Mouse (Mus musculus): Measurements from ENCODE around the gene Zdhhc21. TPM values are rescaled to one million over a fixed set of nuclear protein-coding genes. Genes with fewer than 3 reads are reported as not detected.

Gene Zdhhc21
- polyA plus RNA-seq, 1 experiment from 2014 or later: 9.0 TPM

DNA sequence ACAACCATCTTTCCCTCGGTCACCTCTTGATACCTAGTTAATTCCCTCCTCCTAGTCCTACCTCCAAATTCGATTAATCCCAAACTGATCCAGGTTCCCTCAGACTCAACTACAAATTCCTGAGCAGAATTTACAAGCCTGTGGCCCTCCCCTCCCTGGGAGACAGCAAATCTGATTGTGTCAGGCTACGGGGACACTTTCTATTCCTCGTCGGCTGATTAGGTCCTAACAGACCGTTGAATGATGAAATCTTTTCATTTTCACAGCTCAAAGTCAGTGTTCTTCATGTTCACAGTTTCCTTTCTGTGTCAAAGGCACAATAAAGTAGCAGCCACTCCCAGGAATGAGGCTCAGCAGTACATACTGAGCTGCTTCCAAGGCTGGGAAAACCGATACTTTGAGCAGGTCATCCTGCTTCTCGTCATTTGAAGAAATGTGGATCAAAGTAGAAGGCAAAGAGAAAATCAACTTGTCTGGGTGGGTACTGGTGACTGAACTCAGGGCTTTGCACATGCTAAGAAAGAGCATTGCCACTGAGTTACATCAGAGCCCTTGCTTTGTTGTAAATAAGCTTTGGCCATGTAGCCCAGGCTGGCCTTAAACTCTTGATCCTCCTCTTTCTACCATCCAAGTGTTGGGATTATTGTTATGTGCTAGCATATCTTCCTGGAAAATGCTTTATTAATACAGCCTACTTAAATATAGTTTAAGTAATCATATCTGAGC is 5.4 kb upstream of the Zdhhc21 start:
- no peaks in the 10 kb centered on the region for H3K27me3 ChIP-seq
- ATAC-seq (no peak), DNase-seq (ENCODE audit: low read depth, low spot score) (no peak)
- no peak for TF ChIP-seq CTCF (IDR thresholded peaks at IDR 0.05)
- in situ Hi-C loops (cut with MboI; ENCODE audit: low pct_unique_long_range_greater_than_20kb): loop anchor here (5.0 kb wide), 1 partner anchor 52 kb away; no protein-coding TSS in a partner anchor
- CTCF ChIA-PET: no interaction called here
- POLR2A ChIA-PET: no interaction called here

DNA sequence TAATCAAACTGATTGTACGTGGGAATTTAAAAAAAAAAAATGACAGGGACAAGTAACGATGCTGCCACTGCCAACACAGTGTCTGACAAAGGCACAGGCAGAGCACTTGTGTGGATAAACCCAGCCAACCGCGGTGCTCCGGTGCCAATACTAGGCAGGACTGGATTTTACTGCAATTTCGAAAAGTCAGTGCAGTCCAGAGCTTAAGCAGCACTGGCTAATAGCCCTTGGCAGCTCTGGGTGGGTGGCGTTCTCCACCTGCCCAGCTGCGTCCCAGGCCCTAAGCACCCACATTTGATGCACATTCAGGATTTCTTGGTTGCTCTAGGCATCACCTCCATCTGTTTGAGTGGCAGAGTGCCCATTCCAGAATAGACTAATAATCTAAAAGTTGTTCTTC is 3.6 kb upstream of the Zdhhc21 start:
- POLR2A ChIA-PET: no interaction called here

DNA sequence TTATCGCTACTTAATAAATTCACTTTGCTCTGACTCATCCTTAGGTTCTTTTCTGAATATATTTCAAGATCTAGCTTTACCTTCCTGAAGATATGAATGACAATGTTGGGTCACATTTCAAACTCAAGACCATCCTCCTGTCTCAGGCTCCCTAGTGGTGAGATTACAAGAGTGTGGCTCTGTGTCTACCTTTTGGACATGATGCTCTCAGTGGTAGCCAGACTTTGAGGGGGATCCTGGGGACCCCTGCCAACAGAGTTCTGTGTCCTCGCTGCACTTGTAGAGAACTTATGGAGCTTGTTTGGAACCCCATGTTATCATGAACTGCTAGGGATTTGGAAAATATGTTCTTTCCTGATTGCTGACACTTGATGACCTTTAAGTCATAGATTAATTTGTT is 1.7 kb upstream of the Zdhhc21 start:
- in situ Hi-C loops (cut with MboI; ENCODE audit: low pct_unique_long_range_greater_than_20kb): no loop called here
- ChIA-PET CTCF (interaction anchor here (1.6 kb wide), 1 partner anchor 18 kb away, joined by 3 read pairs; no protein-coding TSS in a partner anchor), POLR2A (no interaction called here)

More for the DNA sequence above, 3.6 kb upstream of the Zdhhc21 start:
- DNase-seq (ENCODE audit: low read depth, low spot score) (no peak), ATAC-seq (no peak)
- no peaks in the 10 kb centered on the region for H3K27me3 ChIP-seq
- CTCF ChIA-PET: interaction anchor here (1.6 kb wide), 1 partner anchor 16 kb away, joined by 3 read pairs; no protein-coding TSS in a partner anchor
- in situ Hi-C loops (cut with MboI; ENCODE audit: low pct_unique_long_range_greater_than_20kb): no loop called here
- no peak for TF ChIP-seq CTCF (IDR thresholded peaks at IDR 0.05)

DNA sequence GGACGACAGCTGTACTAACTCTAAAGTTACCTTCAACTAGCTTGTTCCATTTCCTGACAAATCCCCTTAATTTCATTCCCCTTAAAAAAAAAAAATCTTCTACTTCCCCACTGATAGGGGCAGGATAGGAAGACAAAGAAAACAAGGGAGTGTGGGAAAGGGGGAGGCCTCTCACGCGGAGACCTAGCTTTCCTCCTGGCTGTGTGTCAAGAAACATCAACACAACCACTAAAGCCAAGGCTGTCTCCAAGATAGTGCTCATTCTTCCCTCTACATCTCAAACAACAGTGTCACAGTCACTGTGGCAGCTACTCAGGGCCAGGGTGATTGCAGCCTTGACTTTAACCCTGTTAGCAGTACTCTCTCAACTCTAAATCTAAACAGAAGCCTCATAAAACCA is 808 bp upstream of the Zdhhc21 start:
- no peak for TF ChIP-seq CTCF (IDR thresholded peaks at IDR 0.05)
- no peaks in the 10 kb centered on the region for H3K27me3 ChIP-seq
- ChIA-PET CTCF (no interaction called here), POLR2A (no interaction called here)
- no peak for DNase-seq (ENCODE audit: low read depth, low spot score)
- no peak for ATAC-seq
- in situ Hi-C loops (cut with MboI; ENCODE audit: low pct_unique_long_range_greater_than_20kb): no loop called here

More for the DNA sequence above, 1.7 kb upstream of the Zdhhc21 start:
- ATAC-seq (no peak), DNase-seq (ENCODE audit: low read depth, low spot score) (no peak)
- H3K27me3 ChIP-seq: no peaks in the 10 kb centered on the region
- no peak for TF ChIP-seq CTCF (IDR thresholded peaks at IDR 0.05)

DNA sequence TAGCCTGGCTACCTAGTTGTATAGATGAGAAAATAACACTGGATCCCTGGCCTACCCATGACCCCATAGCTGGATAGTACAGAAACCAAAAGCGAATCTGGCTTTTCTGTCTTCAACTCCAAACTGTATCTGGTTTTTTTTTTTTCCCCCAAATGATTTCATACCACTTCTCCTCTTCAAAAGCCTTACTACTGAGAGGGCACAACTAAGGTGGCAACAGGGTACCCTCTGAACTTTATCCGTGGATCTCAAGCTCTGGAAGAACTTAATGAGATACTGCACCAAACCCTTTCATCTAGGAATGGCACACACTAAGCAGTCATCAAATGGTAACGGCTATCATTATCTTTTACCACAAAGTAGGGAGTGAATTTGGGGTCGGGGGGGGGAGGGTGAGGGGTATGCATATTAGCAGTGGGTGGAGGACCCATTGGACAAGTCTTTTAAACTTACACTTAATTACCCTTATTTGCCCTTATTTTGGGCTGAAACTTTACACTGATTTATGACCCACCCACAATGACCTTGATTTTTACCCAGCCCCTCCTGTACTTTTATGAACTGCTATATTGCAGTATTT is 1.2 kb downstream of the Zdhhc21 start:
- DNase-seq (ENCODE audit: low read depth, low spot score) (no peak), ATAC-seq (no peak)
- in situ Hi-C loops (cut with MboI; ENCODE audit: low pct_unique_long_range_greater_than_20kb): no loop called here
- CTCF ChIA-PET: no interaction called here
- no peak for TF ChIP-seq CTCF (IDR thresholded peaks at IDR 0.05)
- no peaks in the 10 kb centered on the region for H3K27me3 ChIP-seq
- POLR2A ChIA-PET: interaction anchor here (1.4 kb wide), 1 partner anchor 92 kb away, joined by 3 read pairs; no protein-coding TSS in a partner anchor

DNA sequence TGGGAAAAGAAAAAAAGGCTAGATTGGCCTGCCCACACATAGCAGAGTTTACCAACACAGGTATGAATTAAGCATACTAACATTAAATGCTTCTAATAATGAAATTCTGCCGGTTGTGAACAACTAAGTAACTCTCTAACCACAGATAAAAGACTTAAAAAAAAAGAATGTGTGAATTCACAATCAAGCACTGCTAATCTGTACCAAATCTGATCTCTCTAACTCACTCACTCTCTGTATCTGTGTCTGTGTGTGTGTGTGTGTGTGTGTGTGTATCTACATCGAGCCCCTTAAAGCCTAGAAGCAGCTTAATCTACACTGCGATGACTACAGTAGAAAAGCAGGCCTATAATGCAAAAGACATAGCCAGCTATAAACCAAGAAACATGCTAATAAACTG is 2.8 kb downstream of the Zdhhc21 start:
- DNase-seq (ENCODE audit: low read depth, low spot score) (no peak), ATAC-seq (no peak)
- no peaks in the 10 kb centered on the region for H3K27me3 ChIP-seq
- in situ Hi-C loops (cut with MboI; ENCODE audit: low pct_unique_long_range_greater_than_20kb): no loop called here
- ChIA-PET CTCF (interaction anchor here (1.0 kb wide), 1 partner anchor 145 kb away, joined by 3 read pairs; no protein-coding TSS in a partner anchor), POLR2A (no interaction called here)
- no peak for TF ChIP-seq CTCF (IDR thresholded peaks at IDR 0.05)

DNA sequence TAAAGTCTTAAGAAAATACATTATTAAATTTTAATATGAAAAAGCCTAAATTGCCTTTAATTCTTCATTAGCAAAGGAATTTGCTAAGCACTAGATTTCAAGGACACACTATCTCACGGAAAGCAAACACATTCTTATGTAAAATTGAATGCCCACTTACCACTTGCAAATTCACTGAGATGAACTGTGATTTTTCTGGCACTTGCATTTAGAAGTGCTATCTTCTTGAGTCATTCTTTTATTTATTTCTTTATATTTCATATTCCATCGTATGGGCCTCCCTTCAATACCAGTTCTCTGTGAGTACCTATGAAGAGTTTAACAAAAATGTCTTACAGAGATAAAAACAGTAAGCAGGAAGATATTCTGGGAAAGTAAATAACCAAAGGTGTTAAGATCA is 5.9 kb downstream of the Zdhhc21 start:
- no peak for ATAC-seq
- no peak for TF ChIP-seq CTCF (IDR thresholded peaks at IDR 0.05)
- ChIA-PET POLR2A (no interaction called here), CTCF (no interaction called here)
- H3K27me3 ChIP-seq: no peaks in the 10 kb centered on the region
- DNase-seq (ENCODE audit: low read depth, low spot score): no peak
- in situ Hi-C loops (cut with MboI; ENCODE audit: low pct_unique_long_range_greater_than_20kb): no loop called here

DNA sequence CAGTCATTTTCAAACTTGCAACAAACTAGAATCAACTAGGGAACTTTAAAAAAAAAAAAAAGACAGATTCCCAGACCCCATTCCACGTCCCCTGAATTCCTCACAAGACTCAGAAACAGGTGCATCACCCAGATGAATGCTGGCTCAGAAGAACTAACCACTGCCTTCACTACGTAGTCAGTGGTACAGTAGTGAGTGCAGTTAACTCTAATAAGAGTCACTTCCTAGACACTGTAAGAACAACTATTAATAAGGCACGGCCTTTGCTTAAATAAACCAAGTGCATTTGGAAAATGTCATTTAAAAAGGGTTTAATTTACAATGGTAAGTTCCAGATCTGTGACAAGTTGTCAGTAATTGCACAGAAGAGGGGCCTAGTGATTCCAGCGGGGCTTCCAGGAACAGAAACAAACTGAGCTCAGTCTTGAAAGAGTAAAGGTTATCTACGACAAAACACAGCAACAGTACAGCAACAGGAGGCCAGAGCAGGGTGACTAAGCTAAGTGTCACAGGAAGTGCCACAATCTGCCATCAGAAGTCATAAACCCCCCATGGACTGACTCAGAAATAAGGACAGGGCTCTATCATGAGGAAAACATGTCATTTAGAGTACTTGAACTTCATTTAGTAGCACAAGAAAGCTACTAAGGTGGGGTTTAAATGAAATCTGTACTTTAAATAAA is 11.1 kb downstream of the Zdhhc21 start:
- ChIA-PET CTCF (no interaction called here), POLR2A (interaction anchor here (0.9 kb wide), 1 partner anchor 569 kb away, joined by 3 read pairs; the partner anchor contains the start of gene Snapc3)
- ATAC-seq (no peak), DNase-seq (ENCODE audit: low read depth, low spot score) (no peak)
- H3K27me3 ChIP-seq: no peaks in the 10 kb centered on the region
- no peak for TF ChIP-seq CTCF (IDR thresholded peaks at IDR 0.05)
- in situ Hi-C loops (cut with MboI; ENCODE audit: low pct_unique_long_range_greater_than_20kb): loop anchor here (5.0 to 25.0 kb wide), 3 partner anchors 84 to 1286 kb away; no protein-coding TSS in a partner anchor

DNA sequence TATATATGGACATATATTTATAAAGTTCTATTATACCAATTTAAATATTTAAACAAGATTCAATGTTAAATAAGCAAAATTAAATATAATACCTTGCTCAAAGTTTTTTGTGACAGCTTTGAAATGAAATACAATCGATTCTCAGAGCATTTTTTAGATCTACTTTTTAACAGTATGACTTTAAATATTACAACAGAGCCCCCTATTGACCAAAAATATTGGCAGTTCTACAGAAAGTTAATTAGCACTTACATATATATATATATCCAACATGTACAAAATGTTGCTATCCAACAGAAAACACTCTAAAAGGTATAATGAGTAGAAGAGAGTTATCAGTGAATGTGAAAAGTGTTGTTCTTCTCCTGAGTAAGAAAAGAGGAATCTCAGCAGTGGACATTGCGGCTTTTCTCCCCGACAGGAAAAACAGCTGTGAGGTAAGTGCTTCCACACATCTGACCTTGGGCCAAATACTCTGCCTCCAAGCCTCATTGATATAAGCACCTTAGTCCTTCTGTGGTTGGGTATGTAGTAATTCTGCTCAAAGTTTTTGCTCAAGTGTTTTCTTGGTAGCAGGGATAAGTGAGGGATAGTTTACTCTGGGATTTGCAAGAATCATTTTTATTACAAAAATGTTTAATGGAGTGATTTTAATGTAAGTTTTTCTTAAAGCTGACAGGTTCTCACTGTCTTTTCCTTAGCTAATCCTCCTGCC is 22.1 kb downstream of the Zdhhc21 start:
- in situ Hi-C loops (cut with MboI; ENCODE audit: low pct_unique_long_range_greater_than_20kb): loop anchor here (10.0 to 25.0 kb wide), 3 partner anchors 193 to 1275 kb away; no protein-coding TSS in a partner anchor
- no peaks in the 10 kb centered on the region for H3K27me3 ChIP-seq
- ChIA-PET POLR2A (no interaction called here), CTCF (interaction anchor here (1.1 kb wide), 1 partner anchor 9 kb away, joined by 3 read pairs; no protein-coding TSS in a partner anchor)
- TF ChIP-seq CTCF (IDR thresholded peaks at IDR 0.05): no peak
- ATAC-seq: no peak
- no peak for DNase-seq (ENCODE audit: low read depth, low spot score)

DNA sequence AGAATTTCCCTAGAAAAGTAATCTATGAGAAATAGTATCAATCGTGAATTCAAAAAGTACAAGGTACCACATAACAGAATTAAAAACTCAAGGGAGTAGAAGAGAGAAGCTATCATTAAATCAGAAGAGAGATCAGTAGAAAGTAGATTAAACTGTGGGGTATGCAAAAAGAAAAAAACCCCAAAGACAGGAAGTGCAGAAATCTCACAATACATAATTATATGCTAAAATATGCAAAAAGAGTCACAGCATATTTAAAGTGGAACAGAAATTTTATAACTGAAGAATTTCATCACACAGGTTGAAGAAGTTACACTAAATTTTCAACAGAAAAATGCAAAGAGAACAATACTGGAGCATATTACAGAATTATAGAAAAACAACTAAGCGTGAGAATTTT is 28.6 kb downstream of the Zdhhc21 start:
- DNase-seq (ENCODE audit: low read depth, low spot score) (no peak), ATAC-seq (no peak)
- in situ Hi-C loops (cut with MboI; ENCODE audit: low pct_unique_long_range_greater_than_20kb): loop anchor here (10.0 to 25.0 kb wide), 3 partner anchors 186 to 1269 kb away; no protein-coding TSS in a partner anchor
- no peak for TF ChIP-seq CTCF (IDR thresholded peaks at IDR 0.05)
- ChIA-PET POLR2A (no interaction called here), CTCF (no interaction called here)
- H3K27me3 ChIP-seq: no peaks in the 10 kb centered on the region

Data from Patski (cell line).